18 mouse cellular contexts compared by ENCODE assay signal in the genomic region with DNA sequence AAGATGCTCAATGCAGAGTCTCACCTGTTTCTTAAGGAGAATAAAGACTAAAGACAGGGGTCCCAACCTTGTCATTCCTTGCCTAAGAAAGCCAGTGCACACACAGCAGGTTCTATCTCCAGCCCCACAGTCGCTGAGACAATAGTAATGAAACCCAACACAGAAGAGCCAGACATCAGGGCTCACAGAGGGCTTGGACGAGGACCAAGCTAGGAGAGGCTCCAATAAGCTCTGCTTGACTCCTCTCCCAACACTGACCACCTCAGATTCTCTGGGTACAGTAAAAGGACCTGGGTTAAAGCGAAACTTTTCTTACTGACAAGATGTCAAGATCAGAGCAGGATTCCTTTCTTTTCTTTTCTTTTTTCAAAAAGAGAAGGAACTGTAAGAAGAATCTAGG. TPM values are rescaled to one million over a fixed set of nuclear protein-coding genes. Genes with fewer than 3 reads are reported as not detected.
"Had no signal": no experiment of that assay in that cellular context is flagged by ENCODE, and none has a peak within 500 bp of the region (broad histone marks: within the 10 kb centered on the region; RNA-seq: fewer than 3 reads in every experiment).

No protein-coding gene starts in this region.

- H3K27me3 ChIP-seq: neural tube, embryonic 13.5 days; neural tube, embryonic 15.5 days; stomach, embryonic 15.5 days had no signal

- H3K4me1 ChIP-seq: neural tube, embryonic 13.5 days; neural tube, embryonic 15.5 days; stomach, embryonic 15.5 days had no signal

- DNase-seq: retina, postnatal 1 day; right cerebral cortex, adult 18-20 months; right cerebral cortex, postnatal 14 days; right cerebral cortex, postnatal 25 days; right cerebral cortex, postnatal 4 days; spleen, adult 18-20 months; thymus, adult 18-20 months; thymus, adult 2 months; thymus, postnatal 14 days; thymus, postnatal 25 days; thymus, postnatal 36 days; thymus, postnatal 4 days had no signal

- H3K27ac ChIP-seq: neural tube, embryonic 13.5 days; neural tube, embryonic 15.5 days; stomach, embryonic 15.5 days; stomach, postnatal 0 days had no signal

- H3K4me3 ChIP-seq: neural tube, embryonic 13.5 days; neural tube, embryonic 15.5 days; stomach, embryonic 15.5 days had no signal

RNA-seq across cellular contexts. Expression of gene Mmp24, which starts 23.5 kb away (rescaled TPM):
- polyA plus RNA-seq: spleen, adult 2 months had no signal

RNA-seq across cellular contexts. Expression of gene Fam83c, which starts 36.0 kb away (rescaled TPM):
- polyA plus RNA-seq: spleen, adult 2 months; testis, adult 2 months had no signal
